Mouse (Mus musculus) adrenal gland (tissue): ENCODE data around the gene Mmp9.

Experiments used
- intact Hi-C: fragments of 180-260 bp; cut with DNase I; formaldehyde crosslinking; loops from one replicate; pipeline ENCODE4 v1.15.1; 2025

The Mmp9 gene

GRCm38 (mm10) chr2:164952448-164952847 is 11.9 kb downstream of the Mmp9 start:
- intact Hi-C loops: no loop called here

- intact Hi-C loops: no loop called here
Observed at GRCm38 (mm10) chr2:164953224-164953623, 12.6 kb downstream of the Mmp9 start.

- intact Hi-C loops: no loop called here
Observed at GRCm38 (mm10) chr2:164955725-164956124, 15.1 kb downstream of the Mmp9 start.

DNA sequence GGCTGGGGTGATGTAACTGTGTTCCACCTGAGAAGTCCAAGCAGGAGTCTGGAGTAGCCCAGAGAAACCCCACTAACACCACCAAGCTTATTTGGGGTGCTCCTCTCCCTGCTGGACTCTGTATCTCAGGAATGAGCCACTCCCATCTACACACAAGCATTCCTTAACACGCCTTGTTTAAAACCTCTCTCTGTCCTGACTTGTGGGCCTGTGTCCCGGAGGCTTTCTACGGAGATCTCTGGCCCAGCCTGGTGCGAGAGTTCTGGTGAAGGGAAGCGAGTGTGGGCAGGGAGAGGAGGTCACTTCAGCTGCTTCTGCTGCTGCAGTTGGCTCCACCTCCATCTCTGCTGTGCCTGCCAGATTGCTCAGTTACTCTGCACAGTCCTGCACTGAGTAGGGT is 15.6 kb downstream of the Mmp9 start:
- intact Hi-C loops: no loop called here

GRCm38 (mm10) chr2:164957548-164958315 is 17.2 kb downstream of the Mmp9 start:
- intact Hi-C loops: no loop called here

DNA sequence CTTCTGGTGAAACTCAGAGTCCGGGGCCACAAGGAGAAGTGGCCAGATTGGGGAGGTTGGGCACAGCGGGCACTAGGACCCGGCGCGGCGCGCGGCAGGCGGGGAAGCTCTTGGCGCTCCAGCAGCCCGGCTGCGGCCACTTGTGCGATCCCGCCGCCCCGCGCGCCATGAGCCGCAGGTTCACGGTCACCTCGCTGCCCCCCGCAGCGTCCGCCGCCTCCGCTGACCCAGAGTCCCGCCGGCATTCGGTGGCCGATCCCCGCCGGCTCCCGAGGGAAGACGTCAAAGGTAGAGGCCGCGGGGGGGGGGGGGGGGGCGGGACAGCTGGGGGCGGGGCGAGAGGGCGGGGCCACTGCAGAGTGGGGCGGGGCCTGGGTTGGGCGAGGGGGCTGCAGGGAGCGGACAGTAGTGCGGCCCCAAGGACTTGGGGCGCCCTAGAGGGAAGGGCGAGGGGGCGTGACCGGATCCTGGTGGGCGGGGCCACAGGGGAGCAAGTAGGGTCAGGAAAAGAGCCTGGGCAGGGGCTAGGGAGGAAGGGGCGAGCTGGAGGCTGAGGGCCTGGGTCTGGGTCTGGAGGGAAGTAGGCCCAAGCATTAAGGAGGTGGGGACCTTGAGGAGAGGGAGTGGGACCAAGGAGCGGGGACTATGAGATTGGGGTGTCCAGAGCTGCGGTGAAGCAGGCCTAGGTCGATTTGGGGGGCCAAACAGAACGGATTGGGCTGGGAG is 20.3 kb downstream of the Mmp9 start, which contains the start of gene Slc12a5:
TSS of gene Slc12a5 (plus strand) at position 87 of the 726 bp plus-strand sequence.
- intact Hi-C loops: loop anchor here (5.0 kb wide), 1 partner anchor 111 kb away; no protein-coding TSS in a partner anchor

DNA sequence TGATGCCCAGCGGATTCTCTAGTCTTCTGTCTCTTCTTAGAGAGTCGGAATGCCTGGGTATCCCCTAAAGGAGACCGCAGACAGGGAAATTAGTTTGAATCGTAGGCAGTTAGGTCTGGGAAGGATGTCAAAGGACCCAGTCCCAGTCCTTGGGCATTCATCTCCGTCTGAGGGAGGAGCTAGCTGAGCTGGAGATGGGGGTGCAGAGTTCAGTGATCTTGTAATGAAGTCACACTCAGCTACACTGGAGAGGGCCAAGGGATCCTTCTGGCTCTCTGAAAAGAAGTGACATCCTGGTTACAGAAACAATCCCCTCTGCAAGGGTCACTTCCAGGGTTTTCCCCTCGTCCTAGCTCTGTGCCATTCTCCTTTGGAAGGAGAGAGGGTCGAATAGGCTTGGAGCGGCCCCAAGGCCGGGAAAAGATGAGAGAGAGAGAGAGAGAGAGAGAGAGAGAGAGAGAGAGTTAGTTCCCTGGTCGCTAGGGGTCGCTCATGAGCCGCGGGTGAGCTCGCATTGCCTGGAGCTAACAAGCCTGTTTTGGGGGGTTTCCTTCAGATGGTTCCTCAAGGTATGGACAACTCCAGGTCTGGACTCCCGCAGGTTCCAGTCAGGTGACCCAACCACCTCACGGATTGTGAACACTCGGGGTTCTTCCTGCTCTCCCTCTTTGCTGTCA is 21.1 kb downstream of the Mmp9 start:
- intact Hi-C loops: loop anchor here (5.0 kb wide), 1 partner anchor 111 kb away; no protein-coding TSS in a partner anchor

DNA sequence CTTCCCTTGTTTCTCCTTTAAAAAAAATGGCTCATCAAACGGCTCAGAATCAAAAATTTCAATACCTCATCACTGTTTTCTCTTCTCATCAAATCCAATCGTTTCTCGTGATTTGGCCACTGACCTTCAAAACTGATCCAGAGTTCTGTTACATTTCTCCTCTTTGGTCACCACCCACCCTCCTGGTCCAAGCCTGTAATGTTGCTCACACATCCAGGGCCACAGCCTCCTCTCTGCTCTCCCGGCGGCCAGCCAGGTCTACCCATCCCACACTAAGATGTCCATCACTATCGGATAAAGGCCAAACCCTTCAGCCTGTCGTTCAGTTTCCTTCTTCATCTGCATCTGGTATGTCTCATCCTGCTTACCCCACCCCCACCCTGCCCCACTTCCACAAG is 21.6 kb downstream of the Mmp9 start:
- intact Hi-C loops: loop anchor here (5.0 kb wide), 1 partner anchor 110 kb away; no protein-coding TSS in a partner anchor

GRCm38 (mm10) chr2:164964242-164964894 is 23.8 kb downstream of the Mmp9 start:
- intact Hi-C loops: loop anchor here (5.0 kb wide), 1 partner anchor 108 kb away; no protein-coding TSS in a partner anchor

DNA sequence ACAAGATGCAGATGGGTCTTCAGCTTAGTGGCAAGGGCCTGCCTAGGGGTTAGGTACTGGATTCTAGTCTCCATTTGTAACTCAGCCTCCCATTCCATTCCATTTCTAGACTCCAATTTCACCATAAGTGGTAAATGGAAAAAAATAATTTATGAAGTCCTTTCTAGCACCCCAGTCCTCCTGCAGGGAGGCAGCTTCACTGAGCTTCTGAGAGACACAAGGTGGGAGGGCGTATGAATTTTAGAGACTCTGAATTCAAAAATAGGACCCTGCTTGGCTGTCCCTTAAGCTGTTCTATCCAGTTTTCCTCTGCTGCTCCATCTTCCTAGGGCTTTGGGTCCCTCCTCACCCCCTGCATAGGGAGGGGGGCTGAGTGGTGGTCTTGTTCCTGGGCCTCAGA is 24.4 kb downstream of the Mmp9 start:
- intact Hi-C loops: loop anchor here (5.0 kb wide), 2 partner anchors 67 to 107 kb away; partner anchors contain the start of gene Ncoa5

- intact Hi-C loops: loop anchor here (5.0 kb wide), 1 partner anchor 66 kb away; the partner anchor contains the start of gene Ncoa5
Observed at GRCm38 (mm10) chr2:164966381-164966780, 25.8 kb downstream of the Mmp9 start.

- intact Hi-C loops: loop anchor here (5.0 kb wide), 1 partner anchor 65 kb away; the partner anchor contains the start of gene Ncoa5
Observed at GRCm38 (mm10) chr2:164967193-164967592, 26.6 kb downstream of the Mmp9 start.

DNA sequence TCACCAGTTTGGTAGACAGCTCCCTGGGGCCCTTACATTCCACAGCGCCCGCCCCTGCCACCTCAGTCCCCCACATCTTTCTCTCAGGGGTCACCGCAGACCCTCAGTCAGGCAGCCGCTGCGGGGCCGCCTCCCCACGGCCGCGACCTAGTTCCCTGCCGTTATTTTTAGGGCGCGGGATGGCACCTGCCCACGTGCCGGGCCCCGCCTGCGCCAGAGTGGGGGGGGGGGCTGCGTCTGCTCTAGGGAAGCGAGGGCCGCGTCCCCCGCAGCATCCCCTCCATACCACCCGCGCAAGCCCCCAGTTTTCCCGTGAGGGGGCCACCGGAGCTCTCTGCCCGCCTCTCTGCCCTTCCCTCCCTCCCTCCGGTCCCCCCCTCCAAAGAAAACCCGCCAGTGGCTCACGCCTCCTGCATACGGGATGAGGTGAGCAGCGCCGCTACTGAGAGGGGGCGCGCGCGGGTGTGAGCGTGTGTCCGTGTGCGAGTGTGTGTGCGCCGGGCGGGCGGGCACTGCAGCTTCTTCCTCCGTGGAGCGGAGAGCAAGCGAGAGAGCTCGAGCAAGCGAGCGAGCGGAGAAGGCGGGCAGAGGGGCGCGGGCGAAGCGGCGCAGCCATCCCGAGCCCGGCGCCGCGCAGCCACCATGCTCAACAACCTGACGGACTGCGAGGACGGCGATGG is 27.3 kb downstream of the Mmp9 start:
- intact Hi-C loops: loop anchor here (5.0 kb wide), 1 partner anchor 64 kb away; the partner anchor contains the start of gene Ncoa5

DNA sequence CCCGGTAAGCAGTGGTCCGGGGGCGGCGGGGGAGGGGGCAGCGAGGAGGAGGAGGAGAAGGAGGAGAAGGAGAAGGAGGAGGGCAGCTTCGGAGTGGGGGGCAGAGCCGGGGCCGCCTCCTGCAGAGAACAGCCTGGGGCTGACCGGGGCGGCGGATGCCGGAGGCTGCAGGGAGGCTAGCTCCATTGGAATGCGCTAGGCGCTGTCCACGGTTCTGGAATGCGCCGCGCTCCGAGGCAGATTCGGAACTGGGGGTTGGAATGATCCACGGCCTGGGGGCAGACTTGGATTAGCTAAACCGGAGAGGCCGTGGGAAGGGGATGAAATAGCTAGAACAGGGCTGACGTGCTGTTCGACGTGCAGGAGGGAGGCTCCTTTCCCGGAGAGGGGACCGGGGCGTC is 27.9 kb downstream of the Mmp9 start:
- intact Hi-C loops: loop anchor here (5.0 kb wide), 1 partner anchor 64 kb away; the partner anchor contains the start of gene Ncoa5

DNA sequence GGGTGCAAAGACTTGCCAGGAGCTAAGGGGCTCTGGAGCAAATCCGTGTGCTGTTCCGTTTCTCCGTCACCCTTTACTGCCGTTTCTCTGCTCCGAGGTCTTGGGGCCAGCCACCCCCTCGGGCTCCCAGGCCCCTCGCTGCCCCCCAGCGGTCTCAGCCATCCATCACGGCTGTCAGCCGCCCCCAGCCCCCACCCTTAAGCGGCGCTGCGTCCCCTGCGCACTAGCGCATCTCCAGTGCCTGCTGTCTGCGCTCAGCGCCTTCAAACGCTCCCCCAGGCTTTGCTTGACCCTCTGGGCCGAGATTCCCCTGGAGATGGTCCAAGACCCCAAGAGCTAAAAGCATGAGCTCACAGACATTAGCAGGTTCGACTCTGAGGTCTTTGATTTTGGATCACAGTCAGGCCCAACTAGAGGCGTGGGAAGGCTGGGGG is 28.8 kb downstream of the Mmp9 start:
- intact Hi-C loops: loop anchor here (5.0 kb wide), 1 partner anchor 63 kb away; the partner anchor contains the start of gene Ncoa5

- intact Hi-C loops: no loop called here
Observed at GRCm38 (mm10) chr2:164970631-164971196, 30.1 kb downstream of the Mmp9 start.

DNA sequence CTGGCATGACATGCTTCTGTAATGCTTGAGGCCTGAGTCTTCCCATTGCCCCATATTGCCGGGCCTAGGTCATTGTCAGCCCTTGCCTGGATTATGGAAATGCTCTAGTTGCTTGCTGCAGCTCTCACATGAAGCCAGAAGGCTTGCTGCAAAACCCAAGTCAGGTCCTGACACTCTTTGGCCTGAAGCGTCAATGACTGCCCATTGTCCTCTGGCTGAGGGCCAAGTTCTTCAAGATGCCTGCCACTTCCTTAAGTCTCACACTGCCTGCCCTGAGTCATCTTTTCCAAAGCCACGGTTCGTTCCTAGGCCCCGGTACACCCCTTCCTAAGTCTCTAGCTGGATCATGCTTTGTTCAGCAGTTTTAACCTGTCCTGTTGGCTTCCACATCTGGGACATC is 32.1 kb downstream of the Mmp9 start:
- intact Hi-C loops: no loop called here

GRCm38 (mm10) chr2:164975611-164976010 is 35.0 kb downstream of the Mmp9 start:
- intact Hi-C loops: no loop called here

GRCm38 (mm10) chr2:164979749-164980148 is 39.2 kb downstream of the Mmp9 start:
- intact Hi-C loops: loop anchor here (5.0 kb wide), 1 partner anchor 63 kb away; no protein-coding TSS in a partner anchor

GRCm38 (mm10) chr2:164985962-164986361 is 45.4 kb downstream of the Mmp9 start:
- intact Hi-C loops: no loop called here
